Mouse (Mus musculus) embryonic fibroblast, embryonic 13.5 days (primary cell): ENCODE measurements at regions not wholly inside any gene's neighbourhood (a gene's known extent, or its start where the extent isn't known, plus 50 kb on each side); places are given as distances from the start of the nearest gene placed in this dataset.

Experiments
- H3K27ac ChIP-seq: 2 replicates; pipeline ENCODE4 v1.5.1; 2012; ENCODE audit warnings: low read length, control low read depth, inconsistent platforms; ENCODE audit not compliant: insufficient read depth
- H3K4me1 ChIP-seq: 2 replicates; pipeline ENCODE4 v1.6.1; 2011; ENCODE audit warnings: low read length; ENCODE audit not compliant: control insufficient read depth, insufficient read depth
- H3K4me3 ChIP-seq: 2 replicates; pipeline ENCODE4 v1.5.1; 2011; ENCODE audit warnings: mild to moderate bottlenecking, control low read depth, low read length; ENCODE audit not compliant: insufficient read depth
- CTCF ChIP-seq: IDR thresholded peaks from 2 replicates; pipeline ENCODE4 v1.5.1; 2011; ENCODE audit warnings: mild to moderate bottlenecking, control low read depth, low read length, moderate library complexity, borderline replicate concordance; ENCODE audit not compliant: insufficient read depth
- POLR2A ChIP-seq: IDR thresholded peaks from 2 replicates; pipeline ENCODE4 v1.6.1; 2011; ENCODE audit warnings: low read depth, mild to moderate bottlenecking, control low read depth, low read length, moderate library complexity

DNA sequence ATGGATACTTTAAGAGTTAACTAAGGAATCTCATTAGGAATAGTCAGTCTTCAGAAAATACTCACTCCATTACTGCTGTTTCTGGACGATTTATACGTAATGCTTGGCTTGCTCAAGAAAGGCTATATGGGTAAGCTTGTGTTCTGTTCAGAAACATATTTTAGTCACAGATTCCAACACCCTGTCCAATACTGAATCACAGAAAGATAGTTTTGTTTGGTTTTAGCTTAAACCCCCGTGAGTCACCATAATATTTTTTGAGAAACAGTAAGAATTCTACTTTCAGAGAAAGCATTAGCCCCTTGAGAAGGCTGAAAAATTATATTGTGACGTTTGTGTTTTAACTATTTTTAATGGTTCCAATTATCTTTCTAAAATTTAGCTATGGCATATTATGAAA, 1037.3 kb downstream of the Slc22a22 start:
- H3K4me1 ChIP-seq: no peaks in the 10 kb centered on the region
- no peak overlapping the region for H3K4me3 ChIP-seq
- TF ChIP-seq CTCF (no peak), POLR2A (no peak)
- H3K27ac ChIP-seq: 0 out of 2 replicates have a peak overlapping the region, but pooled peaks have one; percentile 11

DNA sequence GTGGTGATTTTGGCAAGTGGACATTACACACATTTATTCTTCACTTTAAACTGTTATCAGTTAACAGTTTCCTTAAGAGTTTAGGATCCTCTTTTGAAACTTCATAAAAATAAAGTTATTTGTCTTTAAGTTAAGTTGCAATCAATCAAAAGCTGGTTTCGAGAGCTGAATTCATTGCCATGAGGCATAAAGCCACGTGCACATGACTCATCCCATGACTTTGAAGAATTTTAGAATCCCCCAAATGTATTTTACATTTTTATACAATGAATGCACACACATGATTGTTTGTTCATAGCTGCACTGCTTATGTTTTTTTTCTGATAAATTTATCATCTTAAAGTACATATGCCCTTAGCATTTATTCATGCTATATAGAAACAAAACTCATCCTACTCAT, 1039.1 kb downstream of the Slc22a22 start:
- Histone ChIP-seq H3K27ac (no peak overlapping the region), H3K4me3 (no peak overlapping the region), H3K4me1 (no peaks in the 10 kb centered on the region)
- no peak for TF ChIP-seq CTCF
- TF ChIP-seq POLR2A: no peak

DNA sequence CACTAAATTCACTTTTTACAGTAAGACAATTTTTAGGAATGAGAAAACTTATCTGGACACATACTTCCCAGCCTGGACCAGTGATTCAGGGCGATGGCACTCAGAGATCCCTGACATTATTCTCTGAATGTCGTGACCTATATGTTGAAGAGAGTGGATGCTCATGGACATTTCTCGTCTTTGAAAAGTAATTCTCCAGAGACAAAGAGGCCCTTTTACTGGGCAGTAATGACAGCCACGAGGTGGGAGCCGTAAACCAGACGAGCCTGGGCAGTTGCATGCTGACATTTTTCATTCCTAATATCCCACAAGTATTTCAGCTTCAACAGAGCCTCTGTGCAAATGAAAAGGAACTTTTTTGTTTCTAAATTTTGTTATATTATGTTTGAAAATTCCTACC, 1041.3 kb downstream of the Slc22a22 start:
- TF ChIP-seq POLR2A (no peak), CTCF (no peak)
- peak overlapping the region; percentile 47; the same call in 1 of the 2 replicates for H3K27ac ChIP-seq
- no peaks in the 10 kb centered on the region for H3K4me1 ChIP-seq
- H3K4me3 ChIP-seq: no peak overlapping the region

DNA sequence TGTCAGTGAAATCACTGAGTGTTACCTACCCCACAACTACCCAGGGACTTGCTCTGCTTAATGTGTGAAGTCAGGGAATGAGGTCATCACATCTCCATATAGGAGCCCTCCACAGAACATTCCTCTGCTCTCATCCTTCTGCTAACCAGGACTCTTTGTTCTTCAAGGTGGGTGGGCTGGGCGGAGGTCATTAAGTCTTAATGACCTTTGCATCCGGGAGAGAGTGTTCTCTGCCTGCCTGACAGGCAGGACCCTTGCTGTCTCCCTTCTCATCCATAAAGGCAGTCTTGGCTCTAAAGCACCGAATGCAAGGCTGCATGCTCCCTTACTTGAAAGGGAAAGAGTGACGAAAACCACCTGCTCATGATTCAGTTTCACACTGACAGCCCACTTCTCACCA, 1051.4 kb downstream of the Slc22a22 start:
- no peak overlapping the region for H3K4me3 ChIP-seq
- no peak overlapping the region for H3K27ac ChIP-seq
- H3K4me1 ChIP-seq: no peaks in the 10 kb centered on the region
- TF ChIP-seq POLR2A (no peak), CTCF (no peak)

DNA sequence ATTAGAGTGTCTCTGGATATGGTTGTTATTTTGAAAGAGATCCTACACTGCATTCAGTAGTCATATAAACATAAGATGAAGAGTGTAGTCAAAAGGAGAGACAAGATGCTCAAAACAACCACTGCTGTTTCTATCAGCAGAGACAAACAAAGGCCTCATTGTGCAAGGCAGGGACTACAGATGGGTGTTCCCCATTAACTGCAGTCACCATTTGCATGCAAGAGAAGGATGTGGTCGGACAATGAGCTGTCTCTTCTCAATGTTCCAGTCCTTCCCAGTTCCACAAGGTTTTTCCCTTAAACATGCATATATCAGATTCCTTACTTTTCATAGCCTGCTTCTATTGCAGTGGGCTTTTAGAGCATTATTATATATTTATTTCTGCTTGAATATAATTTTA, 1056.7 kb downstream of the Slc22a22 start:
- H3K27ac ChIP-seq: no peak overlapping the region
- TF ChIP-seq POLR2A (no peak), CTCF (no peak)
- no peaks in the 10 kb centered on the region for H3K4me1 ChIP-seq
- H3K4me3 ChIP-seq: no peak overlapping the region

DNA sequence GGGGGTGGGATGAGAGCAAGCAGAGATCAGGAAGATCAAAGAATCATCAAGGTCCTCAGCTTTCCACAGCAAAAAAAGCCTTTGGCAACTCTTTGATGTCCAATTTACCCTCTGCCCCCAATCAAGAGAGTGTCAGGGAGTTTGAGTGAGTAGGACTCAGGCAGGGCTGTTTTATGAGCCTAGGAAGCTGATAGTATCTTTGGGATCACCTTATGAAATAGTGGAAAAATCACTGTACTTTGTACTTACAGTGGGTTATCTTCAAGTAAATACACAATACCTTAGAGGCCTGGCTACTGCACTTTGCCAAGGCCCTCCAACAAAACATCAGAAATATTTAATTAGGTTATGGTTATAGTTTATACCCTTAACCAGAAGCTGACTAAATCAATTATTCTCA, 1085.4 kb downstream of the Slc22a22 start:
- Histone ChIP-seq H3K4me1 (no peaks in the 10 kb centered on the region), H3K4me3 (no peak overlapping the region), H3K27ac (no peak overlapping the region)
- no peak for TF ChIP-seq POLR2A
- TF ChIP-seq CTCF: no peak

DNA sequence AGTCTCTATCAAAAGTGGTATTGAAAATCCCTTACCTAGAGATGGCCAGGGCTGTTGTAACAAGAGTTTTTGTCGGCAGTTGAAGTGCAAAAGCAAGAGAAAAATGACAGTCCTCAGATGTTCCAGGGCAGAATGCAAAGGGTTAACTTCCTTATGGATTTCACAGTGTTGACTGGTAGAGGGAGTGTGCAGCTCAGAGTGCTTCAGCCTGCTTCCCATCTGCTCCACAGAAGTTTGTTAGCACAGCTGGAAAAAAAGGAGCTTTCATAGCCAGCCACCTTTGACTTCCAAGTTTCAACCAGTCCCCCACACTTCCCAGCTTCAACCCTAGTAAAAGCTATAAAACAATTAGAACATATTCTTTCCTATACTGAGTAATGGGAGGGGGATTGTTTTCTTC, 1098.9 kb downstream of the Slc22a22 start:
- Histone ChIP-seq H3K4me3 (no peak overlapping the region), H3K27ac (no peak overlapping the region)
- TF ChIP-seq POLR2A: no peak
- TF ChIP-seq CTCF: no peak

DNA sequence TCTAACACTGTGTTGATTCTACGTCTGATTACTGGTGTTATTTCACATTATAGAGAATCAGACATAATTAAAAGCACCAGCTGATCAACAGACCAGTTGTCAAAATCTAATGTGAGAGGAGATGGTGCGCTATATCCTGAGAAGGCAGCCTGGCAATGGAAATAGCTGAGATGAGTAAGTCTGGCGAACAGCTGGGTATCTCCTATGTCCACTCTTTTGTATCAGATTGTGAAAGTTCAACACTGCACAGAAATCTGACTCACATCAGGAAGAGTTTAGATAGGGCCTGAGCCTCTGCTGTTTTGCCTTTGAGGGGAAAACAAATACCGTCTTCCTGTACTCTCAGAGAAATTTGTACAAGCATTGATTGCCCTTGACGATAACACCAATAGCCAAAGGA, 1126.5 kb downstream of the Slc22a22 start:
- no peak overlapping the region for H3K27ac ChIP-seq

More for the DNA sequence above, 1098.9 kb downstream of the Slc22a22 start:
- no peaks in the 10 kb centered on the region for H3K4me1 ChIP-seq

DNA sequence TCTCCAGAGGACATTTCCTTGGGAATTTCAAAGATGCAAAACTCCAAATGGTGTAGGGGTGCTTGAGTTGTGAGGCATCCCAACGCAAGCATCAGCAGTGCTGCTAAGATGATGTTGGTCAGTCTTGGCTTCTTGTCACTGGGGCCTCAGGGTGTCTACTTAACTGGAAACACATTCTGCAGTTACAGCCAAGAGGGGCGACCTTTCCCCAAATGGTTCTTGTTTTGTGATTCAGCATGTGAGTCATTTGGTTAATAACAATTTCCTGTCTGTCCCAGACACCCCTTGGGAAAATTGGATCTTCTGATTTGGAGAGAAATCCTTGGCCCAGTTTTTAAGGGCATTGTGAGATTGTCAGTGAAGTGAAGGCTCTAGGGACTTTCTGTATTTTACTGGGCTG, 1131.3 kb downstream of the Slc22a22 start:
- TF ChIP-seq CTCF (no peak), POLR2A (no peak)
- no peak overlapping the region for H3K27ac ChIP-seq
- H3K4me1 ChIP-seq: peaks cover 7% of the 10 kb centered on the region
- no peak overlapping the region for H3K4me3 ChIP-seq

More for the DNA sequence above, 1126.5 kb downstream of the Slc22a22 start:
- peaks cover 2% of the 10 kb centered on the region for H3K4me1 ChIP-seq
- no peak overlapping the region for H3K4me3 ChIP-seq
- TF ChIP-seq CTCF (no peak), POLR2A (no peak)

DNA sequence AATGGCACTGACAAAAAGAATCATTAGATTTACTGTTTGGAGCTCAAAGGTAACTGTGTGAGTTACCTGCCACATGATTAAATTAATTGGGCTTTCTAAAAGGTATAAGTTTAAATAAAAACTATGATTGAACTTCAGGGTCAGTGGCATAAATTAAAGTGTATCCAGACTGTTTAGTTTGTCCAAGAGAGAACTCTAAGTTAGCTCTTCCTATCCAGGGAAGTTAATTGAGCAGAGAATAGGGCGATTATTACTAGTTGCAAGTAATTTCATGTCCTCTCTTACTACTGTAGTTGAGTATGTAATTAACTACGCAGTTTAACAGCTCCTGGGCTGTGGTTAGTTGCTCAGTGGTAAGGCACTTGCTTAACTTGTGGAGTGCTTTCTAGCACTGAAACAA, 1132.5 kb downstream of the Slc22a22 start:
- peaks cover 7% of the 10 kb centered on the region; the same call in 1 of the 2 replicates for H3K4me1 ChIP-seq
- H3K4me3 ChIP-seq: no peak overlapping the region
- TF ChIP-seq CTCF (no peak), POLR2A (no peak)
- no peak overlapping the region for H3K27ac ChIP-seq
